Mouse (Mus musculus): Measurements from ENCODE around the gene Lrig1. TPM values are rescaled to one million over a fixed set of nuclear protein-coding genes. Genes with fewer than 3 reads are reported as not detected.
A peak's percentile ranks its signal among the peaks of the same experiment; 100 is the strongest.

The Lrig1 gene
- polyA plus RNA-seq, 1 experiment from 2014 or later, result 23.5 TPM

- Histone ChIP-seq H3K36me3 (ENCODE audit: control insufficient read depth, insufficient read depth, low read length) (no peaks in the 10 kb centered on the region), H3K27me3 (ENCODE audit: control insufficient read depth, insufficient read depth, low read length) (no peaks in the 10 kb centered on the region), H3K27ac (replicated peaks; ENCODE audit: low read depth, low read length) (no peak overlapping the region), H3K4me2 (ENCODE audit: low read depth, severe bottlenecking) (no peak overlapping the region), H3K9me3 (ENCODE audit: control insufficient read depth, low read length) (no peaks in the 10 kb centered on the region), H3K4me3 (ENCODE audit: low read depth, low read length) (no peak overlapping the region), H3K9ac (ENCODE audit: low read length) (no peak overlapping the region), H3K4me1 (ENCODE audit: control insufficient read depth, insufficient read depth, low read length) (peaks cover 14% of the 10 kb centered on the region)
- WGBS, result 74% methylated on average over 6 of the region's 6 CpGs
- ATAC-seq (ENCODE audit: insufficient number of reproducible peaks, low FRiP score, low TSS enrichment, low read depth) (no peak), DNase-seq (ENCODE audit: low spot score) (no peak)
Observed at GRCm38 (mm10) chr6:94594096-94594665, 105.8 kb downstream of the Lrig1 start.

DNA sequence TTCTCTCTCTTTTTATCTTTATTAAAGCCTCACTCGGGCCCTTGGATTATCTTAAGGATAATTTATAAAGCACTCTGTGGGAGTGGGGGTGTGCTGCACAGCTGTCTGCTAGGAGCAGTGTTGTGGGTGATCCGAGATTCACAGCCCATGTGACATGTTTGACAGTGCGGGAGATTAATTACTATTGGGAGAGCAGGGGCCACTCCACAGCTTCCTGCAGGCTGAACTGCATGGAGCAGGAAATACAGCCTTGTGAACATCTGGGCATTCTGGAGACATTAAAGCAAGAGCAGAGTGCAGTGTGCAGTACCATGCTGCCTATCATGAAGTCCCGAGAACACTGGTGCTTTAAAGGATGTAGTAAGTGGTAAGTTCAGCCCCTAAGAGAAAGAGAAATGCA is 107.2 kb downstream of the Lrig1 start:
- Histone ChIP-seq H3K9me3 (ENCODE audit: control insufficient read depth, low read length) (no peaks in the 10 kb centered on the region), H3K4me2 (ENCODE audit: low read depth, severe bottlenecking) (no peak overlapping the region), H3K27me3 (ENCODE audit: control insufficient read depth, insufficient read depth, low read length) (no peaks in the 10 kb centered on the region), H3K4me3 (ENCODE audit: low read depth, low read length) (no peak overlapping the region), H3K4me1 (ENCODE audit: control insufficient read depth, insufficient read depth, low read length) (peaks cover 14% of the 10 kb centered on the region), H3K27ac (replicated peaks; ENCODE audit: low read depth, low read length) (no peak overlapping the region; the same call in 1 of the 2 replicates), H3K9ac (ENCODE audit: low read length) (no peak overlapping the region), H3K36me3 (ENCODE audit: control insufficient read depth, insufficient read depth, low read length) (no peaks in the 10 kb centered on the region)
- ATAC-seq (ENCODE audit: insufficient number of reproducible peaks, low FRiP score, low TSS enrichment, low read depth) (peak; percentile 65), DNase-seq (ENCODE audit: low spot score) (peak; percentile 56)
- 9% methylated on average over 4 of the region's 4 CpGs for WGBS

- Histone ChIP-seq H3K27ac (replicated peaks; ENCODE audit: low read depth, low read length) (no peak overlapping the region), H3K9ac (ENCODE audit: low read length) (no peak overlapping the region), H3K27me3 (ENCODE audit: control insufficient read depth, insufficient read depth, low read length) (no peaks in the 10 kb centered on the region), H3K4me1 (ENCODE audit: control insufficient read depth, insufficient read depth, low read length) (peaks cover 14% of the 10 kb centered on the region), H3K4me2 (ENCODE audit: low read depth, severe bottlenecking) (no peak overlapping the region), H3K9me3 (ENCODE audit: control insufficient read depth, low read length) (no peaks in the 10 kb centered on the region), H3K4me3 (ENCODE audit: low read depth, low read length) (no peak overlapping the region), H3K36me3 (ENCODE audit: control insufficient read depth, insufficient read depth, low read length) (no peaks in the 10 kb centered on the region)
- ATAC-seq (ENCODE audit: insufficient number of reproducible peaks, low FRiP score, low TSS enrichment, low read depth) (peak; percentile 63; the same call in 1 of the 2 replicates), DNase-seq (ENCODE audit: low spot score) (peak; percentile 70)
- WGBS, result 29% methylated on average over 8 of the region's 8 CpGs
Observed at GRCm38 (mm10) chr6:94592243-94592642, 107.7 kb downstream of the Lrig1 start.

GRCm38 (mm10) chr6:94588365-94588764 is 111.6 kb downstream of the Lrig1 start:
- H3K4me3 ChIP-seq (ENCODE audit: low read depth, low read length), result no peak overlapping the region
- 92% methylated on average over 4 of the region's 4 CpGs for WGBS
- no peaks in the 10 kb centered on the region for H3K36me3 ChIP-seq (ENCODE audit: control insufficient read depth, insufficient read depth, low read length)
- no peak overlapping the region for H3K27ac ChIP-seq (replicated peaks; ENCODE audit: low read depth, low read length)
- no peaks in the 10 kb centered on the region for H3K9me3 ChIP-seq (ENCODE audit: control insufficient read depth, low read length)
- no peaks in the 10 kb centered on the region for H3K27me3 ChIP-seq (ENCODE audit: control insufficient read depth, insufficient read depth, low read length)
- H3K4me1 ChIP-seq (ENCODE audit: control insufficient read depth, insufficient read depth, low read length), result peaks cover 6% of the 10 kb centered on the region
- no peak for DNase-seq (ENCODE audit: low spot score)
- H3K4me2 ChIP-seq (ENCODE audit: low read depth, severe bottlenecking), result no peak overlapping the region
- ATAC-seq (ENCODE audit: insufficient number of reproducible peaks, low FRiP score, low TSS enrichment, low read depth), result no peak
- no peak overlapping the region for H3K9ac ChIP-seq (ENCODE audit: low read length)

DNA sequence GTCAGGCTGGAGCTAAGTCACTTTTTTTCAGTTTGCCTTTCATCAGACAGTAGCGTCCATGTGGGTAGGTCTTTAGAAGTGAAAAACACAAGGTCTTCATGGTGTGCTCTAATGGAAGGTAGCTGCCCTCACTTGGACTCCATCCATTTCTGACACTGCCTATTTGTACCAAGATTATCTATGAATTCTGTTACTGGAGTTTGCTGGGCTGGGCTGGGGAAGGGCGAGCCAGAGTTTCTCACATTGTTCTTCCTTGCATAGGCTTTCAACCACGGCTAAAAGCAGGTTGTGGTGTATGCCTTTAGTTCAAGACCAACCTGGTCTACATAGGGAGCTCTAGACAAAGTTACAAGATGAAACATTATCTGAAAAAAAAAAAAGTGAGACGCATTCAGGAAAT is 115.0 kb downstream of the Lrig1 start:
- ATAC-seq (ENCODE audit: insufficient number of reproducible peaks, low FRiP score, low TSS enrichment, low read depth), result no peak
- WGBS, result 91% methylated on average over 4 of the region's 4 CpGs
- H3K36me3 ChIP-seq (ENCODE audit: control insufficient read depth, insufficient read depth, low read length), result no peaks in the 10 kb centered on the region

DNA sequence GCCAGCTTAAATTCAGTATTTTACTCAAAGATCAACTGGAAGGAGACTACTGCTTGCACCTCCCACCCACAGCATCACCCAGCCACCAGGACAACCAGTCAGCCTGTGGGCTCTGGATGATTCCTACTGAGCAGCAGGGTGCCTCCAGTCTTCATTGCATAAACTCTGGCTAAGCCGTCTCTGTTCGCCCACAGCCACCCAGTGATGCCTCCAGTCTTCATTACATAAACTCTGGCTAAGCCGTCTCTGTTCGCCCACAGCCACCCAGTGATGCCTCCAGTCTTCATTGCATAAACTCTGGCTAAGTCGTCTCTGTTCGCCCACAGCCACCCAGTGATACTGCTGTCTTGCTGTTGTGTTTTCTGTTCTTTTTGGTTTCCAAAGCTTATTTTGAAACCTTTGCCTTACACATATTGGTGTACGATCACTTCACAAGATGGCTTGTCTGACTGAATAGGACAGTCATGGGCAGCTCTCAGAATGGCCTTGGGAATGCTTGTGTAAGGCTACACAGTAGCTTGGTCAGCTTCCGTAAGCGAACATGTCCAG is 115.7 kb downstream of the Lrig1 start:
- WGBS, result 94% methylated on average over 9 of the region's 9 CpGs
- no peak overlapping the region for H3K4me3 ChIP-seq (ENCODE audit: low read depth, low read length)
- no peaks in the 10 kb centered on the region for H3K4me1 ChIP-seq (ENCODE audit: control insufficient read depth, insufficient read depth, low read length)
- no peak overlapping the region for H3K9ac ChIP-seq (ENCODE audit: low read length)
- H3K27me3 ChIP-seq (ENCODE audit: control insufficient read depth, insufficient read depth, low read length), result no peaks in the 10 kb centered on the region
- H3K27ac ChIP-seq (replicated peaks; ENCODE audit: low read depth, low read length), result no peak overlapping the region
- H3K4me2 ChIP-seq (ENCODE audit: low read depth, severe bottlenecking), result no peak overlapping the region
- H3K36me3 ChIP-seq (ENCODE audit: control insufficient read depth, insufficient read depth, low read length), result no peaks in the 10 kb centered on the region
- no peak for ATAC-seq (ENCODE audit: insufficient number of reproducible peaks, low FRiP score, low TSS enrichment, low read depth)
- no peak for DNase-seq (ENCODE audit: low spot score)
- no peaks in the 10 kb centered on the region for H3K9me3 ChIP-seq (ENCODE audit: control insufficient read depth, low read length)

More for the DNA sequence above, 115.0 kb downstream of the Lrig1 start:
- DNase-seq (ENCODE audit: low spot score), result peak; percentile 9
- no peaks in the 10 kb centered on the region for H3K9me3 ChIP-seq (ENCODE audit: control insufficient read depth, low read length)
- no peak overlapping the region for H3K4me2 ChIP-seq (ENCODE audit: low read depth, severe bottlenecking)
- H3K27me3 ChIP-seq (ENCODE audit: control insufficient read depth, insufficient read depth, low read length), result no peaks in the 10 kb centered on the region
- H3K27ac ChIP-seq (replicated peaks; ENCODE audit: low read depth, low read length), result no peak overlapping the region
- H3K4me3 ChIP-seq (ENCODE audit: low read depth, low read length), result no peak overlapping the region
- H3K9ac ChIP-seq (ENCODE audit: low read length), result no peak overlapping the region
- no peaks in the 10 kb centered on the region for H3K4me1 ChIP-seq (ENCODE audit: control insufficient read depth, insufficient read depth, low read length)

- no peaks in the 10 kb centered on the region for H3K4me1 ChIP-seq (ENCODE audit: control insufficient read depth, insufficient read depth, low read length)
- DNase-seq (ENCODE audit: low spot score), result no peak
- WGBS, result 90% methylated on average over 9 of the region's 9 CpGs
- H3K27ac ChIP-seq (replicated peaks; ENCODE audit: low read depth, low read length), result no peak overlapping the region
- no peak for ATAC-seq (ENCODE audit: insufficient number of reproducible peaks, low FRiP score, low TSS enrichment, low read depth)
- no peak overlapping the region for H3K9ac ChIP-seq (ENCODE audit: low read length)
- H3K4me2 ChIP-seq (ENCODE audit: low read depth, severe bottlenecking), result no peak overlapping the region
- no peaks in the 10 kb centered on the region for H3K36me3 ChIP-seq (ENCODE audit: control insufficient read depth, insufficient read depth, low read length)
- no peaks in the 10 kb centered on the region for H3K27me3 ChIP-seq (ENCODE audit: control insufficient read depth, insufficient read depth, low read length)
- no peaks in the 10 kb centered on the region for H3K9me3 ChIP-seq (ENCODE audit: control insufficient read depth, low read length)
- no peak overlapping the region for H3K4me3 ChIP-seq (ENCODE audit: low read depth, low read length)
Observed at GRCm38 (mm10) chr6:94582055-94582454, 117.9 kb downstream of the Lrig1 start.

GRCm38 (mm10) chr6:94577991-94578390 is 122.0 kb downstream of the Lrig1 start:
- no peaks in the 10 kb centered on the region for H3K4me1 ChIP-seq (ENCODE audit: control insufficient read depth, insufficient read depth, low read length)

More at GRCm38 (mm10) chr6:94577991-94578390, 122.0 kb downstream of the Lrig1 start:
- no peak overlapping the region for H3K4me2 ChIP-seq (ENCODE audit: low read depth, severe bottlenecking)
- H3K9me3 ChIP-seq (ENCODE audit: control insufficient read depth, low read length), result no peaks in the 10 kb centered on the region
- DNase-seq (ENCODE audit: low spot score), result peak; percentile 21
- no peak overlapping the region for H3K27ac ChIP-seq (replicated peaks; ENCODE audit: low read depth, low read length)
- H3K4me3 ChIP-seq (ENCODE audit: low read depth, low read length), result no peak overlapping the region
- H3K27me3 ChIP-seq (ENCODE audit: control insufficient read depth, insufficient read depth, low read length), result no peaks in the 10 kb centered on the region
- no peak overlapping the region for H3K9ac ChIP-seq (ENCODE audit: low read length)
- H3K36me3 ChIP-seq (ENCODE audit: control insufficient read depth, insufficient read depth, low read length), result no peaks in the 10 kb centered on the region
- 80% methylated on average over 8 of the region's 8 CpGs for WGBS
- ATAC-seq (ENCODE audit: insufficient number of reproducible peaks, low FRiP score, low TSS enrichment, low read depth), result no peak

Measured in limb, embryonic 11.5 days (tissue).